Mouse (Mus musculus) liver, adult 2 months (tissue): ENCODE results near the gene Dnajc4.

Experiments
- CTCF ChIP-seq: fragments of 200-500 bp; IDR thresholded peaks from 2 replicates; pipeline ENCODE4 v1.5.1; 2011; ENCODE audit warnings: low read depth, low read length, control low read depth
- POLR2A ChIP-seq: fragments of 200-500 bp; IDR thresholded peaks from 2 replicates; pipeline ENCODE4 v1.6.1; 2011; ENCODE audit warnings: low read length, control low read depth; ENCODE audit not compliant: insufficient read depth; ENCODE audit errors: extremely low read depth

DNA sequence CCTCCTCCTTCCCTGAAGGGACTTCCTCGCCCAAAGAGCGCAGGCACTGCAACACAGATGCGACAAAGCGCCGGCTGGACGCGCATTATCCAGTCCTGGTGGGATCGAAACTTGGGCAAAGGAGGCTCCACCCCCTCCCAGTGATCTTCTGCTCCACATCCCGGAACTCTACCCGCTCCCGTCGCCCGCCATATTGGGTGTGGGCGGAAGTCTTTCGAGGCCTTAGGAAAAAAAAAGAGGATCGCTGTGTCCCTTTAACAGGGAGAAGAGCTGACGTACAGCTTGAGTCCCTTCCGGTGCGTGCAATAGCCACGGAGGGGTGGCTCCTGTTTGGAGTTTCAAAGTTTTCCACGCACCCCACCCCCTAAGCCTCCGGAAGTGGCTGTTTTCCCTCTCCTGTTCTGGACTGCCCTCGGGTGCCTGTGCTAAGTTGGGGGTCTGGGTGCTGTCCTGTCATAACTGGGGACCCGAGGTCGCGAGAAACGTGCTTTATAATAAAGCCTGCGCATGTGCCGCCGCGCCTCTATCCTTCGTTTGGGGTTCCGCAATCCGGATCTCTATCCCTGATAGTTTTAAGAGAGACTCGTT lies 40.9 kb downstream of the Dnajc4 start:
- TF ChIP-seq POLR2A (peak; percentile 59), CTCF (no peak)
